Mouse (Mus musculus) liver, adult 2 months (tissue): ENCODE results near the gene Snx22. TPM values are rescaled to one million over a fixed set of nuclear protein-coding genes. Genes with fewer than 3 reads are reported as not detected.

Source experiments
- DNase-seq: peaks from one replicate; pipeline ENCODE4 v3.0.0-alpha.2; 2011; ENCODE audit warnings: low read depth, low spot score; ENCODE audit errors: extremely low read depth
- H3K27ac ChIP-seq: fragments of 200-500 bp; replicated peaks from 2 replicates; pipeline ENCODE4 v1.5.1; 2012; ENCODE audit warnings: low read depth, mild to moderate bottlenecking, control low read depth, inconsistent platforms, low read length; ENCODE audit not compliant: insufficient read depth
- H3K27me3 ChIP-seq: fragments of 200-500 bp; 2 replicates; pipeline ENCODE4 v1.6.1; 2012; ENCODE audit warnings: mild to moderate bottlenecking, moderate library complexity, low read length, inconsistent platforms; ENCODE audit not compliant: control insufficient read depth, insufficient read depth
- H3K36me3 ChIP-seq: fragments of 200-500 bp; 2 replicates; pipeline ENCODE4 v1.6.1; 2012; ENCODE audit warnings: low read length, inconsistent platforms; ENCODE audit not compliant: control insufficient read depth, insufficient read depth
- H3K4me1 ChIP-seq: fragments of 200-500 bp; 2 replicates; pipeline ENCODE4 v1.6.1; 2011; ENCODE audit warnings: low read length; ENCODE audit not compliant: control insufficient read depth, insufficient read depth
- H3K4me3 ChIP-seq: fragments of 200-500 bp; 2 replicates; pipeline ENCODE4 v1.5.1; 2011; ENCODE audit warnings: low read depth, mild to moderate bottlenecking, control low read depth, low read length, moderate library complexity; ENCODE audit not compliant: insufficient read depth
- H3K79me2 ChIP-seq: fragments of 200-500 bp; 2 replicates; pipeline ENCODE4 v1.6.1; 2012; ENCODE audit warnings: inconsistent platforms, mild to moderate bottlenecking, low read length, moderate library complexity; ENCODE audit not compliant: control insufficient read depth, insufficient read depth
- H3K9ac ChIP-seq: fragments of 200-500 bp; 2 replicates; pipeline ENCODE4 v1.6.1; 2012; ENCODE audit warnings: low read depth, mild to moderate bottlenecking, control low read depth, inconsistent platforms, low read length
- CTCF ChIP-seq: fragments of 200-500 bp; IDR thresholded peaks from 2 replicates; pipeline ENCODE4 v1.5.1; 2011; ENCODE audit warnings: low read depth, low read length, control low read depth
- POLR2A ChIP-seq: fragments of 200-500 bp; IDR thresholded peaks from 2 replicates; pipeline ENCODE4 v1.6.1; 2011; ENCODE audit warnings: low read length, control low read depth; ENCODE audit not compliant: insufficient read depth; ENCODE audit errors: extremely low read depth
- WGBS: fragments of 180-500 bp; shearing (Covaris S2); methylation state at CpG from one replicate; pipeline ENCODE4 v1.1.7; 2018; 5-methylcytosine and 5-hydroxymethylcytosine counted together
- polyA plus RNA-seq: library from polyadenylated mRNA; depleted of rRNA; stranded (reverse); fragments of >200 nt; gene quantifications from 2 replicates; pipeline ENCODE4 v1.2.3, GENCODE M21; 2012
- total RNA-seq: library from RNA; depleted of rRNA; stranded (reverse); fragments of >200 nt; gene quantifications from 2 replicates; pipeline ENCODE4 v1.2.3, GENCODE M21; 2014

Snx22 gene
- total and polyA plus RNA-seq, 2 experiments, result 0.09 to 0.53 TPM

GRCm38 (mm10) chr9:66049931-66050601 is 19.5 kb downstream of the Snx22 start:
- Histone ChIP-seq H3K36me3 (no peaks in the 10 kb centered on the region), H3K9ac (no peak overlapping the region), H3K79me2 (no peaks in the 10 kb centered on the region), H3K4me1 (no peaks in the 10 kb centered on the region), H3K27ac (no peak overlapping the region), H3K27me3 (no peaks in the 10 kb centered on the region), H3K4me3 (no peak overlapping the region)
- 82% methylated on average over 6 of the region's 6 CpGs for WGBS
- TF ChIP-seq CTCF (no peak), POLR2A (no peak)
- no peak for DNase-seq

GRCm38 (mm10) chr9:66043241-66043640 is 26.3 kb downstream of the Snx22 start:
- Histone ChIP-seq H3K9ac (no peak overlapping the region), H3K36me3 (no peaks in the 10 kb centered on the region; the same call in 1 of the 2 replicates), H3K4me3 (no peak overlapping the region), H3K4me1 (no peaks in the 10 kb centered on the region), H3K27me3 (no peaks in the 10 kb centered on the region), H3K79me2 (no peaks in the 10 kb centered on the region), H3K27ac (no peak overlapping the region)
- no peak for DNase-seq
- WGBS, result 96% methylated on average over 3 of the region's 3 CpGs
- TF ChIP-seq POLR2A (no peak), CTCF (no peak)

- H3K27ac ChIP-seq, result no peak overlapping the region
- H3K79me2 ChIP-seq, result no peaks in the 10 kb centered on the region
- DNase-seq, result no peak
- TF ChIP-seq POLR2A (no peak), CTCF (no peak)
- no peaks in the 10 kb centered on the region for H3K27me3 ChIP-seq
- H3K4me3 ChIP-seq, result no peak overlapping the region
- H3K9ac ChIP-seq, result no peak overlapping the region
- 92% methylated on average over 4 of the region's 4 CpGs for WGBS
- no peaks in the 10 kb centered on the region for H3K4me1 ChIP-seq
- no peaks in the 10 kb centered on the region; the same call in 1 of the 2 replicates for H3K36me3 ChIP-seq
Measured at GRCm38 (mm10) chr9:66042331-66042730, 27.2 kb downstream of the Snx22 start.

GRCm38 (mm10) chr9:66040801-66041200 is 28.7 kb downstream of the Snx22 start:
- TF ChIP-seq CTCF (no peak), POLR2A (no peak)
- Histone ChIP-seq H3K27me3 (no peaks in the 10 kb centered on the region), H3K4me3 (no peak overlapping the region), H3K9ac (no peak overlapping the region), H3K36me3 (peaks cover 4% of the 10 kb centered on the region), H3K79me2 (no peaks in the 10 kb centered on the region), H3K4me1 (no peaks in the 10 kb centered on the region), H3K27ac (no peak overlapping the region)
- DNase-seq, result no peak
- 86% methylated on average over 3 of the region's 3 CpGs for WGBS

- Histone ChIP-seq H3K27ac (no peak overlapping the region), H3K36me3 (peaks cover 9% of the 10 kb centered on the region), H3K27me3 (no peaks in the 10 kb centered on the region), H3K4me1 (no peaks in the 10 kb centered on the region), H3K79me2 (no peaks in the 10 kb centered on the region), H3K9ac (no peak overlapping the region), H3K4me3 (no peak overlapping the region)
- no peak for DNase-seq
- WGBS, result 97% methylated on average over 4 of the region's 4 CpGs
- no peak for TF ChIP-seq CTCF
Measured at GRCm38 (mm10) chr9:66039290-66039689, 30.2 kb downstream of the Snx22 start.

- no peak for DNase-seq
- no peak for TF ChIP-seq CTCF
- TF ChIP-seq POLR2A, result no peak
- H3K4me3 ChIP-seq, result no peak overlapping the region
- no peaks in the 10 kb centered on the region for H3K27me3 ChIP-seq
- H3K27ac ChIP-seq, result no peak overlapping the region
- peaks cover 13% of the 10 kb centered on the region for H3K36me3 ChIP-seq
- H3K4me1 ChIP-seq, result no peaks in the 10 kb centered on the region
- WGBS, result 98% methylated on average over 4 of the region's 4 CpGs
- H3K79me2 ChIP-seq, result no peaks in the 10 kb centered on the region
- H3K9ac ChIP-seq, result no peak overlapping the region
Measured at GRCm38 (mm10) chr9:66038581-66038980, 30.9 kb downstream of the Snx22 start.
